Mouse (Mus musculus): ENCODE measurements around the gene Ntan1. TPM values are rescaled to one million over a fixed set of nuclear protein-coding genes. Genes with fewer than 3 reads are reported as not detected.
A peak's percentile ranks its signal among the peaks of the same experiment; 100 is the strongest.

Ntan1 gene
- polyA plus RNA-seq, 1 experiment from 2014 or later, result 163 TPM

DNA sequence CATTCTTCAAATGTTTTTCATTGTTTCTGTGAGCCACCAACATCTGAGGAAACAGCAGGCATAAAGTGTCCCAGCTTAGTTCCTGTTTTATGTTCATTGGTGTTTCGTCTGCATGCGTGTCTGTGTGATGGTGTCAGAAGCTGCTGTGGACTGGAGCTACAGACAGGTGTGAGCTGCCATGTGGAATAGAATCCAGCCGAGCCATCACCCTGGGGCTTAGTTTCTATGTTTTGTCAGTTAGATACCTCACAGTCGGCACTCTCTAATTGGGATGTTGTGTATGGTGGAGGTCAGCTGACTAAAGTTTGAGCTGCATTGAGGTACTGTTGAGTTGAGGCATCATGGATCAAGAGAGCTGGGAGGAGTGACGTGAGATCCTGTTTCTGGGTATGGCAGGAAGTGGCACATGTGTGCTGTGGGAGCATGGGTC is 21.9 kb upstream of the Ntan1 start:
- Histone ChIP-seq H3K9ac (ENCODE audit: low read length) (no peak overlapping the region), H3K36me3 (ENCODE audit: control insufficient read depth, insufficient read depth, low read length) (peaks cover 33% of the 10 kb centered on the region; the same call in 1 of the 2 replicates), H3K27ac (ENCODE audit: low read length) (no peak overlapping the region), H3K9me3 (replicated peaks; ENCODE audit: control insufficient read depth, low read length) (no peaks in the 10 kb centered on the region), H3K27me3 (ENCODE audit: control insufficient read depth, insufficient read depth, low read length) (no peaks in the 10 kb centered on the region), H3K4me1 (ENCODE audit: control insufficient read depth, insufficient read depth, low read length) (no peaks in the 10 kb centered on the region), H3K4me3 (replicated peaks; ENCODE audit: low read length) (no peak overlapping the region), H3K4me2 (ENCODE audit: low read depth, low read length) (no peak overlapping the region)
- ATAC-seq (ENCODE audit: insufficient read depth, low FRiP score), result no peak
- 88% methylated on average over 5 of the region's 5 CpGs for WGBS

- Histone ChIP-seq H3K4me2 (ENCODE audit: low read depth, low read length) (no peak overlapping the region), H3K9ac (ENCODE audit: low read length) (no peak overlapping the region), H3K27me3 (ENCODE audit: control insufficient read depth, insufficient read depth, low read length) (no peaks in the 10 kb centered on the region), H3K27ac (ENCODE audit: low read length) (no peak overlapping the region), H3K9me3 (replicated peaks; ENCODE audit: control insufficient read depth, low read length) (no peaks in the 10 kb centered on the region), H3K4me3 (replicated peaks; ENCODE audit: low read length) (no peak overlapping the region), H3K4me1 (ENCODE audit: control insufficient read depth, insufficient read depth, low read length) (no peaks in the 10 kb centered on the region), H3K36me3 (ENCODE audit: control insufficient read depth, insufficient read depth, low read length) (peaks cover 32% of the 10 kb centered on the region)
- 91% methylated on average over 4 of the region's 4 CpGs for whole genome bisulfite sequencing
- ATAC-seq (ENCODE audit: insufficient read depth, low FRiP score), result no peak
Observed at GRCm38 (mm10) chr16:13801231-13801630, 17.4 kb upstream of the Ntan1 start.

DNA sequence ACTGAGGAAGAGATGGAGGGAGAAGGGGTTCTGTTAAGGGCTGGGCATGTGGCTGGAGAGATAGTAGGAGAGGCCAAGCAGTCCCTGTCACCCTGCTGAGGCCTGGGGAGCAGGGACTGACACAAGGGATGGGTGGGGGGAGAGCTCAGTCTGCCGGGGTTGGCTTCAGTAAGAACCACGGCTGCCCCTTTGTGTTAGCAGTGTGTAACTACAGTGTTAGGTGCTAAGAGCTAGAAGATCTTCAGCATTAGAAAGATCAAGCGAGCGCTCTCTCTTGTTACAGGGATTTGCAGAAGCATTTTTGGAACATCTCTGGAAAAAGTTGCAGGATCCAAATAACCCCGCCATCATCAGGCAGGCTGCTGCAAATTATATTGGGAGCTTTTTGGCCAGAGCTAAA is 14.0 kb upstream of the Ntan1 start:
- Histone ChIP-seq H3K4me2 (ENCODE audit: low read depth, low read length) (no peak overlapping the region), H3K4me1 (ENCODE audit: control insufficient read depth, insufficient read depth, low read length) (no peaks in the 10 kb centered on the region), H3K27me3 (ENCODE audit: control insufficient read depth, insufficient read depth, low read length) (no peaks in the 10 kb centered on the region), H3K36me3 (ENCODE audit: control insufficient read depth, insufficient read depth, low read length) (peaks cover 28% of the 10 kb centered on the region), H3K9ac (ENCODE audit: low read length) (no peak overlapping the region), H3K27ac (ENCODE audit: low read length) (no peak overlapping the region), H3K9me3 (replicated peaks; ENCODE audit: control insufficient read depth, low read length) (no peaks in the 10 kb centered on the region), H3K4me3 (replicated peaks; ENCODE audit: low read length) (no peak overlapping the region)
- 86% methylated on average over 5 of the region's 5 CpGs for WGBS
- ATAC-seq (ENCODE audit: insufficient read depth, low FRiP score), result no peak

GRCm38 (mm10) chr16:13807616-13808015 is 11.0 kb upstream of the Ntan1 start:
- H3K9me3 ChIP-seq (replicated peaks; ENCODE audit: control insufficient read depth, low read length), result no peaks in the 10 kb centered on the region
- no peak overlapping the region for H3K9ac ChIP-seq (ENCODE audit: low read length)
- H3K4me3 ChIP-seq (replicated peaks; ENCODE audit: low read length), result no peak overlapping the region
- H3K4me2 ChIP-seq (ENCODE audit: low read depth, low read length), result no peak overlapping the region
- WGBS, result 90% methylated on average over 4 of the region's 4 CpGs
- no peak overlapping the region for H3K27ac ChIP-seq (ENCODE audit: low read length)
- H3K27me3 ChIP-seq (ENCODE audit: control insufficient read depth, insufficient read depth, low read length), result no peaks in the 10 kb centered on the region
- ATAC-seq (ENCODE audit: insufficient read depth, low FRiP score), result no peak
- H3K36me3 ChIP-seq (ENCODE audit: control insufficient read depth, insufficient read depth, low read length), result peaks cover 30% of the 10 kb centered on the region
- H3K4me1 ChIP-seq (ENCODE audit: control insufficient read depth, insufficient read depth, low read length), result no peaks in the 10 kb centered on the region

GRCm38 (mm10) chr16:13808410-13808809 is 10.2 kb upstream of the Ntan1 start:
- Histone ChIP-seq H3K36me3 (ENCODE audit: control insufficient read depth, insufficient read depth, low read length) (peaks cover 25% of the 10 kb centered on the region), H3K27ac (ENCODE audit: low read length) (no peak overlapping the region), H3K4me2 (ENCODE audit: low read depth, low read length) (no peak overlapping the region), H3K4me1 (ENCODE audit: control insufficient read depth, insufficient read depth, low read length) (no peaks in the 10 kb centered on the region), H3K9ac (ENCODE audit: low read length) (no peak overlapping the region), H3K27me3 (ENCODE audit: control insufficient read depth, insufficient read depth, low read length) (no peaks in the 10 kb centered on the region), H3K9me3 (replicated peaks; ENCODE audit: control insufficient read depth, low read length) (no peaks in the 10 kb centered on the region), H3K4me3 (replicated peaks; ENCODE audit: low read length) (no peak overlapping the region)
- 83% methylated on average over 7 of the region's 7 CpGs for WGBS
- ATAC-seq (ENCODE audit: insufficient read depth, low FRiP score), result no peak

DNA sequence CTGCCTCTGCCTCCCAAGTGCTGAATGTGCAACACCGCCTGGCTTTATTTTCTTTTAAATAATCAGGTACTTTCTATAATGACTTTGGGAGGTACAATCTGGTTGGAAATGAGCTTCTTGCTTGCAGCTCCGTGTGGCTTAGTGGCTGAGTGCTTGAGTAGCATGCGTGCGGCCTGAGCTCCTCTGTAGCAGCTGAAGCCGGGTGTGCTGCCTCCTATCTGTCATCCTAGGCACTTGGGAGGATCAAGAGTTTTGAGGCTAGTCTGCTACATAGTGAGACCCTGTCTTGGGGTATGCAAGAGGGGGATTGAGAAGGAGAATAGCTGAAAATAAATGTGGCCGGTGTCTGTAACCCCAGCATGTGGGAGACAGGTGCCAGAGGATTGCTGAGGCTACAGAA is 6.5 kb upstream of the Ntan1 start:
- Histone ChIP-seq H3K9ac (ENCODE audit: low read length) (no peak overlapping the region), H3K4me2 (ENCODE audit: low read depth, low read length) (no peak overlapping the region), H3K4me3 (replicated peaks; ENCODE audit: low read length) (no peak overlapping the region), H3K27ac (ENCODE audit: low read length) (no peak overlapping the region), H3K9me3 (replicated peaks; ENCODE audit: control insufficient read depth, low read length) (no peaks in the 10 kb centered on the region), H3K4me1 (ENCODE audit: control insufficient read depth, insufficient read depth, low read length) (no peaks in the 10 kb centered on the region), H3K27me3 (ENCODE audit: control insufficient read depth, insufficient read depth, low read length) (no peaks in the 10 kb centered on the region), H3K36me3 (ENCODE audit: control insufficient read depth, insufficient read depth, low read length) (peaks cover 13% of the 10 kb centered on the region; the same call in 1 of the 2 replicates)
- 87% methylated on average over 6 of the region's 6 CpGs for WGBS
- no peak for ATAC-seq (ENCODE audit: insufficient read depth, low FRiP score)

GRCm38 (mm10) chr16:13813200-13813599 is 5.4 kb upstream of the Ntan1 start:
- no peak overlapping the region for H3K4me3 ChIP-seq (replicated peaks; ENCODE audit: low read length)
- ATAC-seq (ENCODE audit: insufficient read depth, low FRiP score), result no peak
- peaks cover 13% of the 10 kb centered on the region; the same call in 1 of the 2 replicates for H3K36me3 ChIP-seq (ENCODE audit: control insufficient read depth, insufficient read depth, low read length)
- H3K27ac ChIP-seq (ENCODE audit: low read length), result no peak overlapping the region
- no peak overlapping the region for H3K4me2 ChIP-seq (ENCODE audit: low read depth, low read length)
- peaks cover 2% of the 10 kb centered on the region; the same call in 1 of the 2 replicates for H3K4me1 ChIP-seq (ENCODE audit: control insufficient read depth, insufficient read depth, low read length)
- no peak overlapping the region for H3K9ac ChIP-seq (ENCODE audit: low read length)
- 95% methylated on average over 3 of the region's 3 CpGs for WGBS
- H3K27me3 ChIP-seq (ENCODE audit: control insufficient read depth, insufficient read depth, low read length), result no peaks in the 10 kb centered on the region
- no peaks in the 10 kb centered on the region for H3K9me3 ChIP-seq (replicated peaks; ENCODE audit: control insufficient read depth, low read length)

DNA sequence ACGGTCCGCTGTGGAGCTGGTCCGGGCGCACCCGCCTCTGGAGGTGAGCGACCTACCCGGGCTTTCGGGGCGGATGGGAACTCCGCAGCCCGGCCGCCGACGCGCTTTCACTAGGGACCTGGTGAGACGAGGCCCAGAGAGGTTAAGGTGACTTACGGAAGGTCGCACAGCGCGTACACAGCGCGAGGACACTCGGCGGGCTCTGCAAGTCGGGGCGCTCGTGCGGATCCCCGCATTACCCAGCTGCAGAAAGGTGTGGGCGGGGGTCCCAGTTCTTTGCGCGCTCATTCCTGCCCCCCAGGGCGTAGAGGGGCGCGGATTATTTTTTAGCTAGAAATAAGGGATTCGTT is 724 bp downstream of the Ntan1 start:
- Histone ChIP-seq H3K4me1 (ENCODE audit: control insufficient read depth, insufficient read depth, low read length) (peaks cover 14% of the 10 kb centered on the region), H3K9ac (ENCODE audit: low read length) (peak overlapping the region; percentile 95), H3K27me3 (ENCODE audit: control insufficient read depth, insufficient read depth, low read length) (no peaks in the 10 kb centered on the region), H3K27ac (ENCODE audit: low read length) (peak overlapping the region; percentile 97), H3K9me3 (replicated peaks; ENCODE audit: control insufficient read depth, low read length) (no peaks in the 10 kb centered on the region), H3K36me3 (ENCODE audit: control insufficient read depth, insufficient read depth, low read length) (no peaks in the 10 kb centered on the region), H3K4me3 (replicated peaks; ENCODE audit: low read length) (peak overlapping the region; percentile 87), H3K4me2 (ENCODE audit: low read depth, low read length) (peak overlapping the region; percentile 81)
- under 1% methylated on average over 36 of the region's 36 CpGs for WGBS
- ATAC-seq (ENCODE audit: insufficient read depth, low FRiP score), result peak; percentile 48

- Histone ChIP-seq H3K27me3 (ENCODE audit: control insufficient read depth, insufficient read depth, low read length) (no peaks in the 10 kb centered on the region), H3K9ac (ENCODE audit: low read length) (peak overlapping the region; percentile 95), H3K4me1 (ENCODE audit: control insufficient read depth, insufficient read depth, low read length) (peaks cover 14% of the 10 kb centered on the region), H3K36me3 (ENCODE audit: control insufficient read depth, insufficient read depth, low read length) (no peaks in the 10 kb centered on the region), H3K27ac (ENCODE audit: low read length) (peak overlapping the region; percentile 97), H3K4me2 (ENCODE audit: low read depth, low read length) (peak overlapping the region; percentile 81), H3K9me3 (replicated peaks; ENCODE audit: control insufficient read depth, low read length) (no peaks in the 10 kb centered on the region), H3K4me3 (replicated peaks; ENCODE audit: low read length) (peak overlapping the region; percentile 87)
- WGBS, result 18% methylated on average over 12 of the region's 12 CpGs
- ATAC-seq (ENCODE audit: insufficient read depth, low FRiP score), result no peak
Observed at GRCm38 (mm10) chr16:13819806-13820500, 1.3 kb downstream of the Ntan1 start.

Measured in stomach, embryonic 16.5 days (tissue).